Mouse (Mus musculus) adrenal gland, postnatal 10 days (tissue): Measurements from ENCODE around the gene Bnc2. TPM values are rescaled to one million over a fixed set of nuclear protein-coding genes. Genes with fewer than 3 reads are reported as not detected.

Experiments
- DNase-seq: peaks from one replicate; pipeline ENCODE4 v3.0.0; 2021; ENCODE audit warnings: mixed read lengths
- total RNA-seq, 2 experiments: library from RNA; stranded (reverse); gene quantifications; 2 replicates each; pipeline ENCODE4 v1.2.3; 2021

Bnc2 gene
- total RNA-seq, 2 experiments from 2014 or later: 8.2 to 9.7 TPM

- DNase-seq: no peak
These were observed 167.5 kb downstream of the Bnc2 start for GRCm38 (mm10) chr4:84507551-84507950.

GRCm38 (mm10) chr4:84502581-84503269 is 172.3 kb downstream of the Bnc2 start:
- DNase-seq: no peak

- no peak for DNase-seq
These were observed 174.2 kb downstream of the Bnc2 start for GRCm38 (mm10) chr4:84500796-84501349.

GRCm38 (mm10) chr4:84500259-84500658 is 174.8 kb downstream of the Bnc2 start:
- DNase-seq: no peak

- DNase-seq: no peak
These were observed 176.6 kb downstream of the Bnc2 start for GRCm38 (mm10) chr4:84498469-84498868.

GRCm38 (mm10) chr4:84488323-84488722 is 186.8 kb downstream of the Bnc2 start:
- peak; percentile 15 for DNase-seq

GRCm38 (mm10) chr4:84482680-84483079 is 192.4 kb downstream of the Bnc2 start:
- no peak for DNase-seq

GRCm38 (mm10) chr4:84472643-84473042 is 202.4 kb downstream of the Bnc2 start:
- DNase-seq: no peak

GRCm38 (mm10) chr4:84470106-84470885 is 204.8 kb downstream of the Bnc2 start:
- DNase-seq: no peak

- DNase-seq: no peak
These were observed 205.7 kb downstream of the Bnc2 start for GRCm38 (mm10) chr4:84469400-84469799.

GRCm38 (mm10) chr4:84467722-84468121 is 207.4 kb downstream of the Bnc2 start:
- no peak for DNase-seq

- no peak for DNase-seq
These were observed 216.9 kb downstream of the Bnc2 start for GRCm38 (mm10) chr4:84458218-84458560.

- DNase-seq: no peak
These were observed 217.4 kb downstream of the Bnc2 start for GRCm38 (mm10) chr4:84457512-84458217.

GRCm38 (mm10) chr4:84456853-84457249 is 218.2 kb downstream of the Bnc2 start:
- no peak for DNase-seq

- no peak for DNase-seq
These were observed 218.8 kb downstream of the Bnc2 start for GRCm38 (mm10) chr4:84456198-84456852.

GRCm38 (mm10) chr4:84454493-84454892 is 220.6 kb downstream of the Bnc2 start:
- DNase-seq: no peak

GRCm38 (mm10) chr4:84453586-84453985 is 221.5 kb downstream of the Bnc2 start:
- no peak for DNase-seq

- DNase-seq: no peak
These were observed 222.4 kb downstream of the Bnc2 start for GRCm38 (mm10) chr4:84452642-84453041.

- DNase-seq: no peak
These were observed 225.6 kb downstream of the Bnc2 start for GRCm38 (mm10) chr4:84449246-84450005.

- no peak for DNase-seq
These were observed 241.8 kb downstream of the Bnc2 start for GRCm38 (mm10) chr4:84433324-84433723.

GRCm38 (mm10) chr4:84431677-84432515 is 243.2 kb downstream of the Bnc2 start:
- DNase-seq: no peak
